Mouse (Mus musculus) liver, postnatal 0 days (tissue): ENCODE results near the gene Cpm. TPM values are rescaled to one million over a fixed set of nuclear protein-coding genes. Genes with fewer than 3 reads are reported as not detected.

Experiments
- ATAC-seq: fragments of 200-750 bp; cut with Nextera tagmentation; 2 replicates; pipeline ENCODE4 v1.8.0; 2017; ENCODE audit warnings: mild to moderate bottlenecking, moderate library complexity
- DNase-seq: peaks from one replicate; pipeline ENCODE4 v3.0.0-alpha.2; 2016
- H3K27ac ChIP-seq: fragments of 300-500 bp; sonication (generic); 2 replicates; pipeline ENCODE4 v1.5.1; 2014; ENCODE audit warnings: antibody characterized with exemption, moderate library complexity, mild to moderate bottlenecking, low read depth
- H3K27me3 ChIP-seq: fragments of 300-500 bp; sonication (generic); 2 replicates; pipeline ENCODE4 v1.6.1; 2014; ENCODE audit warnings: low read length, control low read depth, mixed read lengths; ENCODE audit not compliant: insufficient read depth
- H3K36me3 ChIP-seq: fragments of 300-500 bp; sonication (generic); replicated peaks from 2 replicates; pipeline ENCODE4 v1.6.1; 2014; ENCODE audit warnings: mild to moderate bottlenecking, control low read depth, low read length, moderate library complexity, mixed read lengths; ENCODE audit not compliant: insufficient read depth
- H3K4me1 ChIP-seq: fragments of 300-500 bp; sonication (generic); 2 replicates; pipeline ENCODE4 v1.6.1; 2014; ENCODE audit warnings: antibody characterized with exemption, mild to moderate bottlenecking, control low read depth; ENCODE audit not compliant: insufficient read depth
- H3K4me2 ChIP-seq: fragments of 300-500 bp; sonication (generic); 2 replicates; pipeline ENCODE4 v1.6.1; 2014; ENCODE audit warnings: low read depth, mild to moderate bottlenecking, low read length, moderate library complexity, mixed read lengths
- H3K4me3 ChIP-seq: fragments of 300-500 bp; sonication (generic); 2 replicates; pipeline ENCODE4 v1.5.1; 2014; ENCODE audit warnings: low read depth, low read length
- H3K9ac ChIP-seq: fragments of 300-500 bp; sonication (generic); replicated peaks from 2 replicates; pipeline ENCODE4 v1.6.1; 2014; ENCODE audit warnings: mild to moderate bottlenecking, moderate library complexity
- H3K9me3 ChIP-seq: fragments of 300-500 bp; sonication (generic); 2 replicates; pipeline ENCODE4 v1.6.1; 2016; ENCODE audit warnings: mild to moderate bottlenecking, control low read depth, low read length, mixed read lengths
- CTCF ChIP-seq: sonication (generic); IDR thresholded peaks from 2 replicates; pipeline ENCODE4 v1.5.1; 2016; ENCODE audit warnings: antibody characterized with exemption, low read depth
- EP300 ChIP-seq: IDR thresholded peaks from 2 replicates; pipeline ENCODE4 v1.6.1; 2016; ENCODE audit warnings: antibody characterized with exemption, low read depth, mild to moderate bottlenecking
- WGBS: fragments of 180-500 bp; shearing (Covaris S2); extraction: QIAGEN DNeasy Blood & Tissue Kit; methylation state at CpG from one replicate; pipeline ENCODE4 v1.1.7; 2014; ENCODE audit not compliant: insufficient replicate concordance; 5-methylcytosine and 5-hydroxymethylcytosine counted together
- polyA plus RNA-seq: library from polyadenylated mRNA; unstranded; fragments of >200 nt; fragmentation: Nextera tagmentation; extraction: Ambion mirVana; gene quantifications from 2 replicates; pipeline ENCODE4 v1.2.1, GENCODE M21; 2015

Gene Cpm
- polyA plus RNA-seq, 1 experiment from 2014 or later: 7.0 TPM

DNA sequence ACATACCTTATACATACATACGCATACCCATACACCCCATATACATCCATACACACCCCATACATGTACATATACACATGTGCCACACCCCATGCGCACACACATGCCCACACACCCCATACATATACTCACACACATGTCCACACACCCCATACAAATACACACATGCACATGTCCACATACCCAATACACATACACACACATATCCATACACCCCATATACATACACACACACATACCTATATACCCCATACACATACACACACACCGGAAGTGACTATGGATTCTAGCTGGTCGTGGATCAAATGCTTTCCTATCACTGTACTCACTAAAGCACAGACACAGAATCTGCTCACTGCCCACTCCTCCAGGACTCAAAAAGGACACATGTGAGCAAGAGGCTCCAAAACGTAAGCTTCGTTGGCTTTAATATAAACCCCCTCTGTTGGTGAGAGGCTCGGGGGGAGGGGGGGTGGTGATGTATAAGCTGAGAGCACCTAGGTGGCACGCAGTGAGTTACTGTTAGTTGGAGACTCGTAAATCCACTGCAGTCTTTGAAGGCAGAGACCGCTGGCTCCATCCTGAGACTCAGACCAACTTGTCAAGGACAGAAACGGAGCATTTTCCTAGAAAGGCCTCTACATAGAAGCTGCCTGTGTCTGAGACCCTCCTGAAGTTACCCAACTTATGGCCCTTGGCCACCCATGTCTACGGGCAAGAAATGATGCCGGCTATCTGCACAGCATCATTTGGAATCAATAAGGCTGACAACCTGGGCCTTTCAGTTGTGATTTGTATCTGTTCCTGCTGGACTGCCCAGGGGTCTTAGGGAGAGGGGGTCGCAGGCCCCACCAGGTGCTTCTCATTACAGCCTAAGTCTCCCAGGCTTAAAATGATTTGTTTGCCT is 45.9 kb upstream of the Cpm start:
- 73% methylated on average over 14 of the region's 14 CpGs for WGBS
- TF ChIP-seq EP300: no peak
- TF ChIP-seq CTCF: no peak

DNA sequence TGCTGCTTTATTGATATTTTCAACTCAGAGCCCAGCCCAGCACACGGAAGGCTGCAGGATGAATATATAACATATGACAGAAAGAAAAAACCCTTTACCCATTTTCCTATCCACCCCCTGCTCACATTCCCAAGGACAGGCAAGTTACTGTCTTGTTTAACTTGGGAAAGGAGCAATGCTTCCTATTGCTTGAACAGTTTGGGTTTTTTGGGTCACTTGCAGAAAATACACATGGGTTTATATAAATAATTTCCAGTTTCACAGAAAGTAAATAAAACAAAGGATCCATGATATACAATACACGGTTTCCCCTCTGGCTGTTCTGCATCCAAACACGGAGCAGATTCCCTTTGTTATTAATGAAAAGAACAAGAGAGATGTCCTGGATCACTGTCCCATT is 45.2 kb upstream of the Cpm start:
- WGBS: 75% methylated on average over 3 of the region's 3 CpGs
- H3K9ac ChIP-seq: no peak overlapping the region
- H3K9me3 ChIP-seq: no peaks in the 10 kb centered on the region
- no peak overlapping the region for H3K4me3 ChIP-seq
- H3K4me1 ChIP-seq: no peaks in the 10 kb centered on the region
- ATAC-seq (no peak), DNase-seq (no peak)
- no peak overlapping the region for H3K4me2 ChIP-seq
- TF ChIP-seq CTCF: no peak
- TF ChIP-seq EP300: no peak
- H3K27ac ChIP-seq: no peak overlapping the region
- no peaks in the 10 kb centered on the region for H3K27me3 ChIP-seq
- H3K36me3 ChIP-seq: no peaks in the 10 kb centered on the region

More for the DNA sequence above, 45.9 kb upstream of the Cpm start:
- DNase-seq: no peak
- Histone ChIP-seq H3K4me2 (no peak overlapping the region), H3K9ac (no peak overlapping the region), H3K27ac (no peak overlapping the region), H3K27me3 (no peaks in the 10 kb centered on the region), H3K36me3 (no peaks in the 10 kb centered on the region), H3K4me3 (no peak overlapping the region), H3K4me1 (no peaks in the 10 kb centered on the region), H3K9me3 (no peaks in the 10 kb centered on the region)
- ATAC-seq: no peak

DNA sequence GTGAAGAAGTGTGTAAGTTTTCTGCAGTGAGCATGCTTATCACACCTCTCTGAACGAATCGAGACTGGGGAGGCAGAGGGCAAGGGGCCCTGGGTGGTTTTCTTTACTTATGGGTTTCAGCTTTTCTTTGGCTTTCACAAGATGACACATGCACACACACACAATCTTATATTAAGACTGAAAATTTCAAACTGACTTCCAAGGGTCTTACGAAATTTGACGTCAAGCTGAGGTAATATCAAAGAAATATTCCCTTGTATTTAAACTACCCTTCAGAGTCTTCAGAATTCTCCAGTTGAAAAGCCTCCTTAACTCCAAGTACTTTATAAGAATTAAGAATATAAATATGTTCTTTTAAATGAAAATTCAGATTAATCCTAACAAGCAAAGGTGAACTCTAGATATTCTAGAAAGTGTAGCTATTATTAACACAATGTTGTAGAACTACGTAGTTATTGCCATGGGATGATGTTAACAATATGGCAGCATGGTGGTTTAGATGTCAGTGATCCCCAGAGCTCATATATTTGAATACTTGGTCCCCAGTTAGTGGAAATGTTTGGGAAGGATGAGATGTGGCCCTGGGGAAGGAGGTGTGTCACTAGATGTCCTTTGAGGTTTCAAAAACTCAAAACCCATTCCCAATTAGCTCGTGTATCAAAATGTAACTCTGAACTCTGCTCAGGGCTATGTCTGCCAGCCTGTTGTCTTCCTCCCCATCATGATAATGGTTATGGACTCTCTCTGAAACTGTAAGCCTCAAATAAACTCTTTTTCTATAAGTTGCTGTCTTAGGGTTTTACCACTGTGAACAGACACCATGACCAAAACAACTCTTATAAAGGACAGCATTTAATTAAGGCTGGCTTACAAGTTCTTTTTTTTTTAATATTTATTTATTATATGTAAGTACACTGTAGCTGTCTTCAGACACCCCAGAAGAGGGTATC is 44.5 kb upstream of the Cpm start:
- DNase-seq: no peak
- Histone ChIP-seq H3K4me3 (no peak overlapping the region), H3K27me3 (no peaks in the 10 kb centered on the region), H3K4me1 (no peaks in the 10 kb centered on the region), H3K27ac (no peak overlapping the region), H3K36me3 (no peaks in the 10 kb centered on the region), H3K9me3 (no peaks in the 10 kb centered on the region), H3K9ac (no peak overlapping the region), H3K4me2 (no peak overlapping the region)
- 82% methylated on average over 6 of the region's 6 CpGs for WGBS
- ATAC-seq: no peak
- TF ChIP-seq CTCF: no peak
- no peak for TF ChIP-seq EP300

DNA sequence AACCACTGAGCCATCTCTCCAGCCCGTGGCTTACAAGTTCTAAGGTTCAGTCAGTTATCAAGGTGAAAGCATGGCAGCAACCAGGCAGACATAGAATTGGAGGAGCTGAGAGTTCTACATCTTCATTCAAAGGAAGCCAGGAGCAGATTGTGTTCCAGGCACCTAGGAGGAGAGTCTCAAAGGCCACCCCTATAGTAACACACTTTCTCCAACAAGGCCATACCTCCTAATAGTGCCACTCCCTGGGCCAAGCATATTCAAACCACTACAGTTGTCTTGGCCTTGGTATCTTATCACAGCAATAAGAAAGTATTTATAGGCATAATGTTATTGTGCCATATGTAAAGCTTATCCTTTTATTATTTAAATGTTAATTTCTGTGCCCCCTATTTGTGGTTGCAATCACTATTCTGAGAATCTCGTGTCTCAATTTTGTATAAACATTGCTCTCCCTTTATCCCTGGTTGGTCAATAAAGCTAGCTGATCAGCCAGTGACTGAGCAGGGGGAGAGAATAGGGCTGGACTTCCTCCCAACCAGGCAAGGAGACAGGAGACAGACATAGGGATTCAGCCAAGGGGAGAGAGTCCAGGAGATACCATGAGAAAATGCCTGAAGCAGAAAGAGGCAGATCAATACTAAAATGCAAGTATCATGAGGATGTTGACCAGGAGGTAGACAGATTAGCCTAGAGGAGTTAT is 43.5 kb upstream of the Cpm start:
- no peaks in the 10 kb centered on the region for H3K36me3 ChIP-seq
- no peaks in the 10 kb centered on the region for H3K9me3 ChIP-seq
- H3K4me3 ChIP-seq: no peak overlapping the region
- DNase-seq (no peak), ATAC-seq (no peak)
- no peaks in the 10 kb centered on the region for H3K27me3 ChIP-seq
- no peak overlapping the region for H3K27ac ChIP-seq
- TF ChIP-seq EP300 (no peak), CTCF (no peak)
- no peaks in the 10 kb centered on the region for H3K4me1 ChIP-seq
- H3K9ac ChIP-seq: no peak overlapping the region
- H3K4me2 ChIP-seq: no peak overlapping the region
- 67% methylated on average over 2 of the region's 2 CpGs for WGBS

DNA sequence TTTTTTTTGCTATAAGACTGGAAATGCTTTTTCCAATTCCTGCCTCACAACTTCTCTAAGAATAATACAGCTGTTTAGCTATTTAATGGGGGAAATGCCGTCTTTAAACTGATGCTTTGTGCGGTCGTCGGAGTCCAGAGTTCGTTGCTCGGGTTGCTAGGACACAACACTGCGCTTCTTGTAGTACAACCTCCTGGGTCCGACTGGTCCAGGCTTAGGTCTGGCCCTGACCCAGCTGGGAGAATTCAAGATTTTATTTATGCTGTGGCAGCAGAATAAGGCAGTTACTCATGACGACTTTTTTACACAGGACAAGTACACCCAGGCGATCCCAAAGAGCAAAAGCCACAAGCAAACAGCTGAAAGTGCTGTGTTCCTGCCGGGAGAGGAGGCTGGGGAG is 42.4 kb upstream of the Cpm start:
- H3K4me3 ChIP-seq: no peak overlapping the region
- no peak for DNase-seq
- no peak overlapping the region for H3K9ac ChIP-seq
- ATAC-seq: no peak
- H3K36me3 ChIP-seq: no peaks in the 10 kb centered on the region
- TF ChIP-seq EP300 (no peak), CTCF (no peak)
- no peaks in the 10 kb centered on the region for H3K4me1 ChIP-seq
- H3K9me3 ChIP-seq: no peaks in the 10 kb centered on the region
- 73% methylated on average over 11 of the region's 11 CpGs for WGBS
- H3K4me2 ChIP-seq: no peak overlapping the region
- H3K27me3 ChIP-seq: no peaks in the 10 kb centered on the region
- H3K27ac ChIP-seq: no peak overlapping the region
